Mouse (Mus musculus): ENCODE data around the gene Cdk5rap3. TPM values are rescaled to one million over a fixed set of nuclear protein-coding genes. Genes with fewer than 3 reads are reported as not detected.
A peak's percentile ranks its signal among the peaks of the same experiment; 100 is the strongest.

The Cdk5rap3 gene
- total RNA-seq, 2 experiments from 2014 or later, result 35.8 to 37.2 TPM

- DNase-seq (ENCODE audit: extremely low spot score in 1 of 2, low spot score in 1 of 2), result no peak
Observed at GRCm38 (mm10) chr11:96934921-96935356, 18.6 kb upstream of the Cdk5rap3 start.

DNA sequence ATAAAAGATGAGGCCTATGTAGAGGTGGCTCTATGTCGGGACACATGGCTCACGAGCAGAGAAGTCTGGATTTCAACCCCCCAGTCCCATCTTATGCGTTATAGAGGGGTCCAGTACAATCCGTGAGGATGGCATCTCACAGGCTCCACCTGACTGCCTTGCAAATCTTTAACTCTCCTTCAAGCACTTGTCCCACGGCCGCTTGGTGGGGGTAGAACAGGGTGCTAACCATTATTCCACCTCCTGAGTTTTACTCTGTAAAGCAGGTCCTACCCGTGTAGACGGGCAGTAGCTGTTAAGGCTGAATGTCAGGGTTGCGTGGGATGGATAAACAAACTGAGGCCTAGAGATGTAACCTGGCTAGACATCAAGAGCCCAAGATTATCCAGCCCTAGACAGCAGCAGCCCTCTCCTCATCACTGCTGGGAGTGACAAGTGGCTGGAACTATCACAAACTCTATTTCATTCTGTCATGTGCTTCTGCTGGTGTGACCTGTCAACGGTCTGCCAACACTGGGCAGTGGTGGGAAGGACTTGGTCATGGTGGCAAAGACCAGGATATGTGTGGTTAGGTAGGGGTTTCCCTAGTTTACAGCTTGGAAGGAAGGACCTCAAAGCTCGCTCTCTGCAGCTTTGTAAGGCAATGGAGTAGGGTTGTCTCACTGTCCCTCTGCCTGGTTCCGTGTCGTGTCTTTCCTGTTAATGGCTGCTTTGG is 17.4 kb upstream of the Cdk5rap3 start:
- no peak for DNase-seq (ENCODE audit: extremely low spot score in 1 of 2, low spot score in 1 of 2)

DNA sequence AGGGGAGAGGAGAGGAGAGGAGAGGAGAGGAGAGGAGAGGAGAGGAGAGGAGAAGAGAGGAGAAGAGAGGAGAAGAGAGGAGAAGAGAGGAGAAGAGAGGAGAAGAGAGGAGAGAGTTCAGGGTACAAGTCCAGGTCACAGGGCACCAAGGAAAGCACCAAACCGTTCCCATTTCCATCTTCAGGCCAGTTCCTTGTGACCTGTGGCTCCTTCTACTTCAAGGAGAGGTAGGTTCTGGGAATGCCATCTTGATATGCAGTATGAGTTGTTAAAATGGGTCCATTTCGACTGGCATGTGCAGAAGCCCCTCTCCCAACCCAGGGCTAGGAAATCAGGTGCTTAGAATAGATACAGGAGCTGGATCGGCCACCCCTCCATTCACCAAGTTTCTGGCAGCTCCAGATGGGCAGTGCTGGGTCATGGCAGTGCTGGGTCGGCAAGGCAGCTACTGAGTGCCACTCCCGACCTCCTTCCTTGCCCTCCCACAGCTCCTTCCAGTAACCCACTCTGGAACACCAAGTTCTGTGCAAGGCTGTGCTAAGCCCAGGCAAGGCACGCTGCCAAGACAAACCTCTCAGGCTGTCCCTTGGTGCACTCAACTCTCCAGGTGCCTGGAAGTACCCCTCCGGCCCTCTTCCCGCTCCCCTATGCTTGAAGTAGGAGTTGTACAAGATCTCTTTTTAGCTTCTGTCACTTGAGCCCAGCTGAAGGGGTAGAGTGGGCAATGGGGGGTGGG is 15.2 kb upstream of the Cdk5rap3 start:
- no peak for DNase-seq (ENCODE audit: extremely low spot score in 1 of 2, low spot score in 1 of 2)

- DNase-seq (ENCODE audit: extremely low spot score in 1 of 2, low spot score in 1 of 2), result no peak
Observed at GRCm38 (mm10) chr11:96929766-96930331, 13.6 kb upstream of the Cdk5rap3 start.

GRCm38 (mm10) chr11:96929096-96929765 is 12.9 kb upstream of the Cdk5rap3 start:
- DNase-seq (ENCODE audit: extremely low spot score in 1 of 2, low spot score in 1 of 2), result no peak

GRCm38 (mm10) chr11:96928691-96929090 is 12.4 kb upstream of the Cdk5rap3 start:
- no peak for DNase-seq (ENCODE audit: extremely low spot score in 1 of 2, low spot score in 1 of 2)

DNA sequence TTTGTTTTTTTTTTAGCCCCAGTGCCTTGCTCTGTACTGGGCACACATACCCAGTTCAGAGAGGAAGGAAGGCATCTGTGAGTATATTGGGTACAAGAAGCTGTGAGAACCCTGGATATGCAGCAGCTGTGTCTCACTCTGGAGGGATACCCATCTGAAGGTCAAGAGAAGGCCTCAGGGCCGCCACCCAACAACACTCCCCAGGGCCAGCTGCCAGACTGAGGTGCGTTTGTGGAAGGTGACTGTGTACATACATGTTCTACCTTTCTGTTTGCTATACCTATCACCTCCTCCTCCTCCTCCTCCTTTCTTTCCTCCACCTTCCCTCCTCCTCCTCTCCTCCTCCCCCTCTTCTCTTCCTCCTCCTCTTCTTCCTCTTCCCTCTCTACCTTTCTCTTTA is 11.8 kb upstream of the Cdk5rap3 start, which contains the start of gene Prr15l:
Prr15l (plus strand) TSS at position 17 of the 400 bp plus-strand sequence.
- no peak for DNase-seq (ENCODE audit: extremely low spot score in 1 of 2, low spot score in 1 of 2)

- DNase-seq (ENCODE audit: extremely low spot score in 1 of 2, low spot score in 1 of 2), result no peak
Observed at GRCm38 (mm10) chr11:96926587-96926986, 10.3 kb upstream of the Cdk5rap3 start.

DNA sequence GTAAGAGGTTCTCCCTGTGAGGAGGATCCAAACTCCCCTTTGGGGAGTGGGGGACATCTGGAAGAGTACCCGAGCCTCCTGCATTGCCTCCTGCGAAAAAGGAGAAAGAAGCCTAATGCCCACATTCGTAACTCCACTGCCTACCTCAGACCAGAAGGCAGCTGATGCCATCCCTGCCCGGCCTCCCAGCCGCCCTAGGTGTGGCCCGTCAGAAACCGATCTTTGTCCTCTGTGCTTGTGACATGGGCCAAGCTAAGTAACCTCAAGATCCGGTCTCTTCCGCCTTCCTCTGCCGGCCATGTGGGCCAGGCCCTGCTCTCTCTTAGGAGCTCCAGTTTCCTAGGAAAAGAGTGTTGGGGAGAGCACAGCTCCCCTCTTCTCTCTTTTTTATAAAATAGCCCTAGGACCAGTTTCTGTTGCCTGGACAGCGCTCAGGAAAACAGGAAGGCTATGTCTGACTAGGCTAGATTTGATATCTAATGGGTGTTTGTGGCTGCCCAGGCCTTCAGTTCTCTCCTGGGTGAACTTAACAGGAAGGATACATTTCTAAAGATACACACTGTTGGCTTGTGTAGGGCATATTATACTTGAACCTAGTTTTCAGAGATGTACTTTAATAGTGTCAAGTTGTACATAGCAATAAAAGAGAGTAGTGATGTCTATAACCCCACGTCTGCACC is 9.3 kb upstream of the Cdk5rap3 start:
- no peak for DNase-seq (ENCODE audit: extremely low spot score in 1 of 2, low spot score in 1 of 2)

- no peak for DNase-seq (ENCODE audit: extremely low spot score in 1 of 2, low spot score in 1 of 2)
Observed at GRCm38 (mm10) chr11:96924861-96925260, 8.6 kb upstream of the Cdk5rap3 start.

DNA sequence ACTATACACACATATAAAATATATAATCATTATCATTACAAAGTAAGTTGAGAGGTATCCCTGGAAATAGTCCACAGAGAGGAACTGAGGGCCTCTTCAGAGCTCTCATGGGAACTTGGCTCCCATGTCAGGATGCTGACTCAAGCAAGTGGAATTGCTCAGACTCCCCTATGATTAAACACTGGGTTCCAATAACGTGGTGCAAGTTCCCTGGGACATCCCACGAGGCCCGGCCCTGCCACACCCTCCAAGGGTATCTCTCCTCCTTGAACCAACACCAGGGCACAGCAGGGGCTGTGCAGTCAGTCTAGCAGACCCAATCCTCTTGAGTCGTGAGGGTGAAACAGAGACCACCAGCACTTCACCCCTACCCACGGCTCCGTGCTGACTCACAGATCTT is 2.7 kb upstream of the Cdk5rap3 start:
- no peak for DNase-seq (ENCODE audit: extremely low spot score in 1 of 2, low spot score in 1 of 2)

DNA sequence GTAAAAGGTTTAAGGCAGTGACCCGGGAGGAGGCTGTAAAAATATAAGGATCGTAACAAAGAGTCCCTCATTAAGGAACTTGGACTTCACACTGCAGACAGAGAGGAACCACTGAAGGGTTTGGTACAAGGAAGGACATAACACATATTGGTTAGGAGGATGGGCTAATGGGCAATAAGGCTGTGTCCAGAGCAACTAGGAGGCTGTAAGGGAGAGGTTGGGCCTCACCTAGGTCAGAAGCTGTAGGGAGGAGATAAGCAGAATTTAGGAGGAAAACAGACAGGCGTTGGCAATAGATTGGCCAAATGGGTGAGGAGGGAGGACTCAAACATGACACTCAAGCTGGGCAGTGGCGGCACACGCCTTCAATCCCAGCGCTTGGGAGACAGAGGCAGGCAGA is 1.1 kb upstream of the Cdk5rap3 start:
- DNase-seq (ENCODE audit: extremely low spot score in 1 of 2, low spot score in 1 of 2), result no peak

GRCm38 (mm10) chr11:96916885-96917396 is 645 bp upstream of the Cdk5rap3 start:
- DNase-seq (ENCODE audit: extremely low spot score in 1 of 2, low spot score in 1 of 2), result no peak

- DNase-seq (ENCODE audit: extremely low spot score in 1 of 2, low spot score in 1 of 2), result no peak
Observed at GRCm38 (mm10) chr11:96912682-96913081, 3.6 kb downstream of the Cdk5rap3 start.

DNA sequence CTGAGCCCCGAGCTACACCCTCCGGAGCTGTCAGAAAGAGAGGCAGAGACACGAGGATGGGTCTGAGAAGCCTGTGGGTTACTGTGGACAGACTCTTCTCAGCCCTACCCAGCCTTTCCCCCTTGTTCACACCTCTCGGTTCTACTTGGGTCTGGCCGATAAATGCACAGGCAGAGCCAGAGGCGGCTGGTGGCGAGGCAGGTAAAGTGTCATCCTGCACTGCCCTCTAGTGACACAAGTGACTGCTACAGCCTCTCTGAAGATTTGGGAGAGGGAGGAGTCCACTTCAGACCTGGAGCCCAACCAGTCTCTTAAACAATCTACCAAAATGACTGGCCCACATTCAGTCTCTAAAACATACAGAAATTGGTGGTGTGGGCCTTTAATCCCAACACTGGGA is 6.3 kb downstream of the Cdk5rap3 start:
- DNase-seq (ENCODE audit: extremely low spot score in 1 of 2, low spot score in 1 of 2), result peak; percentile 66 to 80

- DNase-seq (ENCODE audit: extremely low spot score in 1 of 2, low spot score in 1 of 2), result no peak
Observed at GRCm38 (mm10) chr11:96908594-96908993, 7.7 kb downstream of the Cdk5rap3 start.

DNA sequence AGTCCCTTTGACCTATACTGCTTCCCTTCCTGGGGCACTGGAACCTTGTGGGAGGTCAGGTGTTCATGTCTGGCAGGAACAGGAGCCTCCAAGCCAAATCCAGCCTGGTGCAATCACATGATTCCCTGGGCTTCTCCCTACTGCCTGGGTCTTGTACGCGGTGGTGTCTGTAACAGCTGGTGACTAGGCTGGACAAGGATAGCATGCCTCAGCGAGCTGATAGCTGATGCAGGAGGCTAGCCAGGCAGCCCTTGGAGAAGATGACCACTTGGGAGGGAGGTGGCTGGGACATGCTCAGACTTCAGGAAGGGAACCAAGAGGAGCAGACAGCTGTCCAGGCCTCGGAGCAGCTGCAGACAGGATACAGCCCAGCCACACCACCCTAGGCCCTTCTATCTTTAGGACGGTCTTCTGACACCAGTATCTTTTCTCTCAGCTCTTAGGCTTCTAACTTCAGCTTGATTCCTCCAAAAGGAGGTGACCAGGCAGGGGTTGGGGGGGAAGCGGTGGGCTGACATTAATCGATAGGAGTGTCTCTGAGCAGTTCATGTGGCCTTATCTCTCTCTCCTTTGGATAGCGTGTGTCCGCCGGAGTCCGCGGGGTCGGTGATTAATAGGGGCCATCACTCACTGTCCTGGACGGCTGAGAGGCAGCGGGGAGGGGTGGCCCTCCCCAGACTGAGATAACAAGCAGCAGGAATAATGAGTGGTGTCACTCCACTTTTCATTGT is 9.7 kb downstream of the Cdk5rap3 start:
- no peak for DNase-seq (ENCODE audit: extremely low spot score in 1 of 2, low spot score in 1 of 2)

GRCm38 (mm10) chr11:96902639-96903635 is 13.4 kb downstream of the Cdk5rap3 start:
- DNase-seq (ENCODE audit: extremely low spot score in 1 of 2, low spot score in 1 of 2), result no peak

All from layer of hippocampus, postnatal 25 days (tissue).